Mouse (Mus musculus) heart, postnatal 0 days (tissue): ENCODE results near the gene Rps27l.

Experiments used
- CTCF ChIP-seq: IDR thresholded peaks from 2 replicates; pipeline ENCODE4 v1.5.1; 2016; ENCODE audit warnings: antibody characterized with exemption, control low read depth, low read depth
- EP300 ChIP-seq: IDR thresholded peaks from 2 replicates; pipeline ENCODE4 v1.6.1; 2016; ENCODE audit warnings: antibody characterized with exemption, low read depth

DNA sequence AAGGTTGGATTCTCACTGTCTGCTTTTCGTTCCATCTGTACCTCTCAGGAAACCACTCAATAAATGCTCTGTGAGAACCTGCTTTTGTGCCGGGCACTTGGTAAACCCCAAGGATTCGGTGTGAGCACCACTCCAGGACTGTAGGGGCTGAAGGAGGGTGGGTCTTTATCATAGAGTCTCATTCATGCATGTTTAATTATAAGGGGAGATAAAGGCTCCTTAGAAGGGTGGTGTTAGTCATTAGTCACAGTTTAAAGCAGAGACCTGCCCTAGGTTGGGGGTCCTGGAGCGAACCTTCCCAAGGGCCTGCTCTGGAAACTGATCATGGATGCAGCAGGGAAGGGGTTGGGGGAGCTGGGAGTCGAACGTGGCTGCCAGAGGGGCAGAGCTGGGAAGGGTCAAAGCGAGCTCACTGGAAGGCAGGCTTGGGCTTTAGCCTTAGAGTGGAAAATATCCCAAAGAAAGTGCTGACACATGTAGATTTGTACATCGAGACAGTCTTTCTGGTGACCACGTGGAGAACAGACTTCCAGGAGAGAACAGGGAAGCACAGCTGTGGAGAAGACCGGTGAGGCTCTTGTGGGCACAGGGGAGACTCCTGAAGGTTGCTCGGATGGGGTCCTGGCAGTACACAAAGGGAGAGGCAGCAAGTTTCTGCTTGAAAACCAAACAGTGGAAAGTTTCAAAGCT lies 42.5 kb downstream of the Rps27l start:
- TF ChIP-seq CTCF (no peak), EP300 (no peak)
